Mouse (Mus musculus): ENCODE data around the gene Sorbs1.

DNA sequence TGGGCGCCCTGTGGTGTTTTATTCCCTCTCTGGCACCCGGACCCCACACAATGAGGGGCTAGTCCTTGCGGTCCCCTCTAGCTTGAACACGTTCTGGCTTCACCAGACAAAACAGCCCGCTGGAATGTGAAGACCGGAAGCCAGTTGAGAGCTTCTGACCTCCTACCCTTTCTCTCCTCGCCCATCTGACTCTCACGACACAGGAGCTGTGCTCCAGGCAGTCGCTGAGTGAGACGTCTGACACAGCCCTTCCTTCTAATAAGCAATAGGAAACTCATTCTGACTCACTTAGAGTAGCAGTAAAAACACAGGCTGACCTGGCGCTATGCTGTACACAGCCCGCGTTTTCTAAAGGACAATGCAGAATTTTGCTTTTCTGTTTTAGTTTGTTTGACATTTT lies 259.8 kb downstream of the Sorbs1 start:
- TF ChIP-seq ZNF384 (IDR thresholded peaks at IDR 0.05; ENCODE audit: low read depth, low read length) (no peak), MAFK (IDR thresholded peaks at IDR 0.05; ENCODE audit: insufficient read depth, low read depth, low read length) (no peak), CHD2 (IDR thresholded peaks at IDR 0.05; ENCODE audit: low read depth, low read length) (no peak), ZC3H11A (IDR thresholded peaks at IDR 0.05; ENCODE audit: borderline replicate concordance, low read depth, low read length) (no peak)

Measured in ES-E14 (cell line).